Mouse (Mus musculus): ENCODE measurements at regions not wholly inside any gene's neighbourhood (a gene's known extent, or its start where the extent isn't known, plus 50 kb on each side); places are given as distances from the start of the nearest gene placed in this dataset.

- TF ChIP-seq POLR2A (IDR thresholded peaks at IDR 0.05; ENCODE audit: low read depth, low read length), result no peak
- TF ChIP-seq CTCF (IDR thresholded peaks at IDR 0.05; ENCODE audit: extremely low read depth, insufficient read length, insufficient replicate concordance, low read depth, low read length), result no peak
These were observed 72.2 kb upstream of the Ankrd55 start for GRCm38 (mm10) chr13:112216084-112216483.

Data from small intestine, adult 2 months (tissue).